Mouse (Mus musculus): ENCODE data around the gene Pacs1.

- TF ChIP-seq POLR2A (IDR thresholded peaks at IDR 0.05; ENCODE audit: control insufficient read depth, extremely low read depth, insufficient read depth, low read length, poor library complexity) (no peak), CTCF (IDR thresholded peaks at IDR 0.05; ENCODE audit: borderline replicate concordance, control insufficient read depth, extremely low read depth, insufficient read depth, low read length, poor library complexity) (no peak)
Observed at GRCm38 (mm10) chr19:5107556-5108270, 165.2 kb downstream of the Pacs1 start.

Measured in thymus, adult 2 months (tissue).